Mouse (Mus musculus): ENCODE results near the gene Golt1a. TPM values are rescaled to one million over a fixed set of nuclear protein-coding genes. Genes with fewer than 3 reads are reported as not detected.

Gene Golt1a
- polyA plus RNA-seq (2015; fragmentation: Nextera tagmentation; extraction: Ambion mirVana): not detected in 2 replicates

GRCm38 (mm10) chr1:133309652-133310267 lies at the start of gene Golt1a:
Gene Golt1a, plus strand, starts transcription at chr1:133309800.
- Histone ChIP-seq H3K36me3 (ENCODE audit: poor library complexity, severe bottlenecking) (no peaks in the 10 kb centered on the region), H3K9me3 (replicated peaks) (no peaks in the 10 kb centered on the region), H3K4me1 (peaks cover 20% of the 10 kb centered on the region), H3K27ac (no peak within 1 kb of the TSS), H3K9ac (no peak within 1 kb of the TSS; the same call in 1 of the 2 replicates), H3K27me3 (0 out of 2 replicates have a peak, but pooled peaks cover 5% of the 10 kb centered on the region), H3K4me3 (no peak within 1 kb of the TSS), H3K4me2 (no peak within 1 kb of the TSS)
- ATAC-seq: no peak
- WGBS: 72% methylated on average over 14 of the region's 14 CpGs

DNA sequence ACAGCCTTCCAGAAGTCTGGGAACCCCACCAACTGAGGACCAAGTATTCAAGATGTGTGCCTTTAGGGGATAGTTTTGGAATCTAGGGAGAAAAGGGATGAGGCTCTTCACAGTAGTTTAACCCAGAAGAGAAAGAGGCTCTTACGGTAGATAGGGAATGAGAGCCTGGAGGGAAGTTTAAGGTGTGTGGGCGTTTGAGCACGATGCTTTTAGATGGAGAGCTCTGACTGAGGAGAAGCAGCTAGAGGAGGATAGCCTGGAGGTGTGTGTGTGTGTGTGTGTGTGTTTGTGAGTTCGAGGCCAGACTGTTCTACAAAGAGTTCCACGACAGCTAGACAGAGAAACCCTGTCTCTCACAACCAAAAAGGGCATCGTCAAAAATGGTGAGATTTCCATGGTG lies 47.0 kb upstream of the Golt1a start:
- Histone ChIP-seq H3K4me1 (peaks cover 7% of the 10 kb centered on the region), H3K9ac (no peak overlapping the region), H3K27ac (no peak overlapping the region), H3K36me3 (ENCODE audit: poor library complexity, severe bottlenecking) (peaks cover 61% of the 10 kb centered on the region), H3K4me2 (no peak overlapping the region), H3K9me3 (replicated peaks) (no peaks in the 10 kb centered on the region), H3K4me3 (no peak overlapping the region), H3K27me3 (no peaks in the 10 kb centered on the region)
- WGBS: 90% methylated on average over 6 of the region's 6 CpGs
- ATAC-seq: no peak

DNA sequence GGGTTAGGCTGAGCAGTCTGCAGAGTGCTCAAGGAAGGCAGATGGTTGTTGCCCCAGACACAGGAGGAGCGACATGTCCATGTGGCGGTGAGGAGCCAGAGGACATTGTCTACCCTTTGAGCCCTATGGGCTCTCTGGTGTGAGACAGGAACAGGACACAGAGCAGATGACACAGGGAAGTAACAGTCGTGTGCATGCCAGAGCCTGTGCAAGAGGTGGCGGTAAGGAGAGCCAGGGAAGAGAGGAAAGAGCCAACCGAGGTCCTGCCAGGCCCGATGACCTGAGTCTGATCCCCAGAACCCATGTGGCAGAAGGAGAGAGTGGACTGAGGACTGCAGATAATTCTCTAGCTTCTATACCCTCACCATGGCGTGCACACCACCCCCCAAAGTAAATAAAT lies 46.5 kb upstream of the Golt1a start:
- H3K9ac ChIP-seq: no peak overlapping the region
- H3K9me3 ChIP-seq (replicated peaks): no peaks in the 10 kb centered on the region
- H3K27me3 ChIP-seq: no peaks in the 10 kb centered on the region
- H3K36me3 ChIP-seq (ENCODE audit: poor library complexity, severe bottlenecking): peaks cover 61% of the 10 kb centered on the region
- 88% methylated on average over 7 of the region's 7 CpGs for whole genome bisulfite sequencing
- H3K27ac ChIP-seq: no peak overlapping the region
- no peak overlapping the region for H3K4me2 ChIP-seq
- ATAC-seq: no peak
- H3K4me1 ChIP-seq: peaks cover 12% of the 10 kb centered on the region
- no peak overlapping the region for H3K4me3 ChIP-seq

- Histone ChIP-seq H3K9ac (no peak overlapping the region), H3K4me1 (peaks cover 23% of the 10 kb centered on the region), H3K27ac (no peak overlapping the region), H3K4me2 (no peak overlapping the region), H3K9me3 (replicated peaks) (no peaks in the 10 kb centered on the region), H3K36me3 (ENCODE audit: poor library complexity, severe bottlenecking) (peaks cover 59% of the 10 kb centered on the region), H3K4me3 (no peak overlapping the region), H3K27me3 (no peaks in the 10 kb centered on the region)
- ATAC-seq: no peak
- WGBS: 87% methylated on average over 12 of the region's 12 CpGs
Measured at GRCm38 (mm10) chr1:133264367-133264766, 45.2 kb upstream of the Golt1a start.

DNA sequence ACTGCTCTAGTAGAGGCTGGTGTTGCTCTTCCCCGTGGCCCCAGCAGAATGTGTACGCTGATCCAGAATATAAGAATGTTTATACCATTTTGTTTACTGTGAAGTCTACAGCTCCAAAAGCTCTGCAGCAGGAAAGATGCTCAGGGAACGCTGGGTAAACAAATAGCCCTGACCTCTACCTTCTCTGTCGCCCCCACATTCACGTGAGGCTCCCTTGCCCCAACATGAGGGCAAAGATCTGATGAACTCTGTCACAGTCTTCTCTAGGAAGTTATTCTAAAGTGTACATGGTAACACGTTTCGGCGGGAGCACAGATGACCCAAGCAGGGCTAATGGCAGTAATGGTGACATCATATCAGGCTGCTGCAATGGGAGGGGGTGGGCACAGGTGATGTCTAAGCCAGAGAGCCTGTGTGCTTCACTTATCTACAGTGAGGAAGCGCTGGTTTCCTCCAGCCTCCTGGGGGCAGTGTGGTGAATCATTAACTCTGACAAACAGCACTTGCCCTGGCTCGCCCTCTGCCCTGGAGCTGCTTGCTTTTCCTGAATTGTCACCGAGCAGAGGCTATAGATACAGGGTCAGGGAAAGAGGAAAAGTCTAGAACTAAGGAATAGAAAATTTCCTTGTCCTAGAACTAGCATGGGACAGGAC lies 44.4 kb upstream of the Golt1a start:
- H3K27me3 ChIP-seq: no peaks in the 10 kb centered on the region
- H3K36me3 ChIP-seq (ENCODE audit: poor library complexity, severe bottlenecking): peaks cover 61% of the 10 kb centered on the region
- H3K27ac ChIP-seq: no peak overlapping the region
- no peak overlapping the region for H3K9ac ChIP-seq
- H3K4me1 ChIP-seq: peaks cover 31% of the 10 kb centered on the region
- 72% methylated on average over 11 of the region's 11 CpGs for WGBS
- no peak for ATAC-seq
- no peak overlapping the region for H3K4me3 ChIP-seq
- no peak overlapping the region for H3K4me2 ChIP-seq
- H3K9me3 ChIP-seq (replicated peaks): no peaks in the 10 kb centered on the region

GRCm38 (mm10) chr1:133267094-133267493 lies 42.5 kb upstream of the Golt1a start:
- Histone ChIP-seq H3K36me3 (ENCODE audit: poor library complexity, severe bottlenecking) (peaks cover 68% of the 10 kb centered on the region), H3K9me3 (replicated peaks) (no peaks in the 10 kb centered on the region), H3K4me1 (peaks cover 36% of the 10 kb centered on the region), H3K27ac (0 out of 2 replicates have a peak overlapping the region, but pooled peaks have one; percentile 16), H3K4me2 (no peak overlapping the region), H3K4me3 (no peak overlapping the region), H3K27me3 (no peaks in the 10 kb centered on the region), H3K9ac (no peak overlapping the region)
- 58% methylated on average over 3 of the region's 3 CpGs for WGBS
- no peak for ATAC-seq

GRCm38 (mm10) chr1:133267813-133268492 lies 41.6 kb upstream of the Golt1a start:
- Histone ChIP-seq H3K9ac (peak overlapping the region; percentile 41; the same call in 1 of the 2 replicates), H3K4me1 (peaks cover 36% of the 10 kb centered on the region), H3K27ac (peak overlapping the region; percentile 69), H3K36me3 (ENCODE audit: poor library complexity, severe bottlenecking) (peaks cover 66% of the 10 kb centered on the region), H3K4me2 (no peak overlapping the region), H3K4me3 (no peak overlapping the region), H3K27me3 (no peaks in the 10 kb centered on the region), H3K9me3 (replicated peaks) (no peaks in the 10 kb centered on the region)
- 8% methylated on average over 10 of the region's 10 CpGs for WGBS
- peak; percentile 78 for ATAC-seq

GRCm38 (mm10) chr1:133268503-133268902 lies 41.1 kb upstream of the Golt1a start:
- Histone ChIP-seq H3K9me3 (replicated peaks) (no peaks in the 10 kb centered on the region), H3K27ac (peak overlapping the region; percentile 69), H3K36me3 (ENCODE audit: poor library complexity, severe bottlenecking) (peaks cover 66% of the 10 kb centered on the region), H3K4me3 (no peak overlapping the region), H3K4me1 (peaks cover 36% of the 10 kb centered on the region), H3K4me2 (no peak overlapping the region), H3K9ac (no peak overlapping the region), H3K27me3 (no peaks in the 10 kb centered on the region)
- WGBS: 68% methylated on average over 3 of the region's 3 CpGs
- ATAC-seq: peak; percentile 17; the same call in 1 of the 2 replicates

DNA sequence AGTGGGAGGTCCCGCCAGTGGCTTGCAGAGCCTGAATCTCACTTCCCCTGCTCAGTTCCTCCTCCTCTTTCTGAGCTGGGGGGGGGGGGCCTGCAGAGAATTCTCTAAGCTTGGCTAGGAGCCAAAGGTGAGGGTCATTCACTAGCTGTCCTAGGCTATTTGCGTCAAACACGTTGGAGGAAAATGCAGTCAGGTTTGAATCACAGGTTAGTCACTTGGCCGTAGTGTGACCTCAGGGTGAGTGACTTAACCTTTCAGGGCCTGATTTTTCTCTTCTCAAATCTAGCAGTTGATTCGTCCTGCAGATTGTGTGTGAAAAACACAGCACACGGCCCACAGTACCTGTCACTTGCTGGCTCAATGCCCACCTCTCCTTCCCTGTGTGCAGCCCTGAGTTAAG lies 39.3 kb upstream of the Golt1a start:
- H3K9ac ChIP-seq: no peak overlapping the region
- no peak overlapping the region for H3K4me3 ChIP-seq
- no peaks in the 10 kb centered on the region for H3K9me3 ChIP-seq (replicated peaks)
- WGBS: 54% methylated on average over 6 of the region's 6 CpGs
- no peak overlapping the region for H3K4me2 ChIP-seq
- H3K4me1 ChIP-seq: peaks cover 36% of the 10 kb centered on the region
- H3K36me3 ChIP-seq (ENCODE audit: poor library complexity, severe bottlenecking): peaks cover 69% of the 10 kb centered on the region
- H3K27ac ChIP-seq: peak overlapping the region; percentile 35; the same call in 1 of the 2 replicates
- no peak for ATAC-seq
- no peaks in the 10 kb centered on the region for H3K27me3 ChIP-seq

- H3K27ac ChIP-seq: no peak overlapping the region
- no peak for ATAC-seq
- peaks cover 30% of the 10 kb centered on the region for H3K4me1 ChIP-seq
- H3K9me3 ChIP-seq (replicated peaks): no peaks in the 10 kb centered on the region
- no peak overlapping the region for H3K4me2 ChIP-seq
- H3K36me3 ChIP-seq (ENCODE audit: poor library complexity, severe bottlenecking): peaks cover 77% of the 10 kb centered on the region
- WGBS: 93% methylated on average over 19 of the region's 19 CpGs
- H3K9ac ChIP-seq: no peak overlapping the region
- no peaks in the 10 kb centered on the region for H3K27me3 ChIP-seq
- H3K4me3 ChIP-seq: no peak overlapping the region
Measured at GRCm38 (mm10) chr1:133274163-133274562, 35.4 kb upstream of the Golt1a start.

- H3K27ac ChIP-seq: no peak overlapping the region
- peaks cover 62% of the 10 kb centered on the region for H3K36me3 ChIP-seq (ENCODE audit: poor library complexity, severe bottlenecking)
- 86% methylated on average over 5 of the region's 5 CpGs for WGBS
- H3K9me3 ChIP-seq (replicated peaks): no peaks in the 10 kb centered on the region
- peaks cover 21% of the 10 kb centered on the region; the same call in 1 of the 2 replicates for H3K4me1 ChIP-seq
- no peak overlapping the region for H3K9ac ChIP-seq
- ATAC-seq: no peak
- H3K27me3 ChIP-seq: no peaks in the 10 kb centered on the region
- no peak overlapping the region for H3K4me3 ChIP-seq
- H3K4me2 ChIP-seq: no peak overlapping the region
Measured at GRCm38 (mm10) chr1:133276983-133277382, 32.6 kb upstream of the Golt1a start.

DNA sequence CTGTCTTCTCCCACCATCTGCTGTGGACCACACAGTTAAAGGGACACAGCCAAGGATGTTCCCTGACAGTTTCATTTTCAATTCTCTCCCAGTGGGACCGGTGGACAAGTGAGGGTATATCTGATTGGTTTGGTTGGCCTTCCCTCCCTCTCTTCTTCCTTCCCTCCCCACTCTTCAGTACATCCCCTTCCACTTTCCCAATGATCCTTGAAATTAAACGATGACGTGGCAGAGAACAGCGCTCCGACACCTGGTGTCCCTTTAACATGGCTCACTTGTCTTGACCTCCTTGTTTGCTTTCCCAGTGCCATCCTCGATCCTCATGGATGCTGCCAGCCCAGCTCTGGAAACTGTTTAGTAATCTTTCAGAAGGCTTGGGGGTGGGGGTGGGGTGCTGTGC lies 31.1 kb upstream of the Golt1a start:
- Histone ChIP-seq H3K27ac (no peak overlapping the region), H3K9ac (no peak overlapping the region), H3K9me3 (replicated peaks) (no peaks in the 10 kb centered on the region), H3K4me2 (no peak overlapping the region), H3K36me3 (ENCODE audit: poor library complexity, severe bottlenecking) (peaks cover 61% of the 10 kb centered on the region), H3K4me3 (no peak overlapping the region), H3K27me3 (no peaks in the 10 kb centered on the region), H3K4me1 (peaks cover 21% of the 10 kb centered on the region; the same call in 1 of the 2 replicates)
- WGBS: 84% methylated on average over 6 of the region's 6 CpGs
- ATAC-seq: no peak

All from forebrain, embryonic 13.5 days (tissue).